Mouse (Mus musculus) gastrocnemius, postnatal 14 days (tissue): ENCODE measurements around the gene Kcnc4. TPM values are rescaled to one million over a fixed set of nuclear protein-coding genes. Genes with fewer than 3 reads are reported as not detected.

Experiments
- DNase-seq: peaks from one replicate; pipeline ENCODE4 v3.0.0; 2021; ENCODE audit warnings: mixed read lengths
- intact Hi-C: fragments of 180-260 bp; cut with DNase I; formaldehyde crosslinking; loops from one replicate; pipeline ENCODE4 v1.15.1; 2025; ENCODE audit warnings: low total_unique reads
- long read RNA-seq, 2 experiments: library from polyadenylated mRNA; stranded (forward); transcript quantifications; one replicate each; pipeline ENCODE4 v2.0.0; 2021
- total RNA-seq, 2 experiments: library from RNA; stranded (reverse); gene quantifications; 2 replicates each; pipeline ENCODE4 v1.2.3; 2021

Gene Kcnc4
- 10 to 100 TPM; 49.3 to 51.9 TPM for total RNA-seq
- long read RNA-seq, experiment 1, transcript Kcnc4-201 (4 exons, 3,667 nt): major isoform, 40 of 94 reads
- long read RNA-seq, experiment 1, partial matches to known transcripts: 10 of 94 reads
- long read RNA-seq, experiment 1, other reads (novel, unspliced or antisense): 44 of 94 reads
- long read RNA-seq, experiment 2, transcript Kcnc4-201 (4 exons, 3,667 nt): major isoform, 38 of 79 reads
- long read RNA-seq, experiment 2, partial matches to known transcripts: 4 of 79 reads
- long read RNA-seq, experiment 2, other reads (novel, unspliced or antisense): 37 of 79 reads

DNA sequence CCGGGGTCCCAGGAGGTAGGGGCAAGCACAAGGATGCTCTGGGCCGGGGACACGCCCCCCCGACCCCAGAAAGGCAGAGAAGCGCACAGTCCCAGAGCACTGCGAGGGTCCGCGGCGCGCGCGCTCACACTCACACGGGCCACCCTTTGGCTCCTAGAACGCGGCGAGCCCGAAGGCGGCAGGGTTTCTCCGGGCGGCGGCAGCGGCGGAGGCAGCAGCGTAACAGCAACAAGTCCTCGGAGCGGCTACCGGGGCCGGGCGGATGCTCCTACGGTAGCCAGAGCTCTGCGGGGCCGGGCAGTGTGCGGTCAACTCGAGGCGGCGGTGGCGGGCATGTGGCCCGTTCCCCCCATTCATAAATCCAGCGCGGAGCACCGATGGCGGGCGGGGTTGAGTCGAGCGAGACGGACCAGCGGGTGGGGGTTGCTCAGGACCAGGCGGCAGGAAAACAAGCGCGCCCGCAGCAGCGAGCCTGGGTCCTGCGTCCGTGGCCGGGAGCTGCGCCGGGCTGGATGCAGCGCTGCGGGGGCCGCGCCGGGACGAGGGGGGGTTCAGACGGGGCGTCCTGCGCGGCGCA, at the start of gene Kcnc4:
Gene Kcnc4, minus strand, starts transcription at position 357 of the 577 bp plus-strand sequence.
- intact Hi-C loops: no loop called here
- DNase-seq: peak; percentile 53

DNA sequence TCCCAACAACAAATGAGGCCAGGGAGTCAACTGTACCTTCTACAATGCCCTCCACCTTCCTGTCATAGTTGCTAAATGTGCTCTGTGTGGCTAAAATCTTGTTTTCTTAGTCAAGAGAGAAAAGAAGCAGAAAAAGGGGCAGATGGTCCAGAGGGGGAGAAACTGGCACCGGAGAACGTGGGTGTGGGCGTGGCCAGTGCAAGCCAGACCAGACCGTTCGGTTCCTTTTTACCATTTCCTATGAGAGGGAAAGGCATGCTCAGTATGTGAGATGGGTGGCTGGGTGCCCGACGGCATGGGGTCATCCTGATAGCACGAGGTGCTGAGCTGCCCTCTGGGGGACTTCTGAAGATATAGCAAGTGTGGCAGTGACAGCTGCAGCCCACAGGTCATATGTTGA, 49.3 kb upstream of the Kcnc4 start:
- intact Hi-C loops: no loop called here

GRCm38 (mm10) chr3:107507966-107508365, 48.6 kb upstream of the Kcnc4 start:
- intact Hi-C loops: no loop called here
- DNase-seq: no peak

More for the DNA sequence above, 49.3 kb upstream of the Kcnc4 start:
- no peak for DNase-seq

GRCm38 (mm10) chr3:107506531-107506930, 47.2 kb upstream of the Kcnc4 start:
- intact Hi-C loops: no loop called here
- DNase-seq: no peak

DNA sequence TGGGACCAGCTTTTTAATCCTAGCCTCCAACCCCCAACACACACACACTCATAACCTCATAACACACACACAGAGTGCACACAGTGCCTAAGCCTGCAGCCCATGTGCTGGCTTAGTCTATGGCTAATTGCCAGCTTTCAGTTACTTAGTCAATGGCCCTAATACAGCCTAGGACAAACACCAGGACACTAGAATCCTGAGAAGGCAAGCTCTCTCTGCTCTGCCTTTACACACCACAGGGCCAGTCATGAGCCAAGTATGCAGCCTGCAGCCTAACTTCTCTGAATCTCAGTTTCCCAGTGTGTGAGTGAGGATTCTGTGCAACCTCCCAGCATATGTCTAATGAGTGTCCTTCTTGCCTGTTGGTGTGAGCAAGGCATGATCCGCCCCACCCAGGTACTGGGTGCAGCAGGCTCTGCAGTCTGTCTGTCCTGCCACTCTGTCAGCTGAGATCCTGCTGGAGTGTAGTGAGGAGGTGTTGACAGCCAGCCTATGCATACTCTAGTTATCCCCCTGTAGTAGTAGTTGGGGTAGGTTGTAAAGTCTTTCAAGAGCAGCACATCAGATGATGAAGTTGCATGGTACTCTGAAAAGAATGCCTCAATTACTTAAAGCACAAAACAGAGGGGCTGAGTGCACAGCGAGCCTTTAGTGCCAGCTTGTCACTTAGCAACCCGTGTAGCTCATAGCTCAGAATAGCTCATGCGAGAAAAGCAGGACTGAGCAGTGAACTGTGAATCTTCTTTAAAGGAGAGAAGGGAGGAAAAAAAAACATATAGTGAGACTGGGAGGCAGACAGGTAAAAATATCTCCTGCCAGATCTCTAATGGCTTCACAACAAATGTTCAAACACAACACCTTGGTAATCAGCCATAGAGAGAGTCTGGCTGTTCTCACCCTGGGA, 46.4 kb upstream of the Kcnc4 start:
- intact Hi-C loops: no loop called here
- no peak for DNase-seq

DNA sequence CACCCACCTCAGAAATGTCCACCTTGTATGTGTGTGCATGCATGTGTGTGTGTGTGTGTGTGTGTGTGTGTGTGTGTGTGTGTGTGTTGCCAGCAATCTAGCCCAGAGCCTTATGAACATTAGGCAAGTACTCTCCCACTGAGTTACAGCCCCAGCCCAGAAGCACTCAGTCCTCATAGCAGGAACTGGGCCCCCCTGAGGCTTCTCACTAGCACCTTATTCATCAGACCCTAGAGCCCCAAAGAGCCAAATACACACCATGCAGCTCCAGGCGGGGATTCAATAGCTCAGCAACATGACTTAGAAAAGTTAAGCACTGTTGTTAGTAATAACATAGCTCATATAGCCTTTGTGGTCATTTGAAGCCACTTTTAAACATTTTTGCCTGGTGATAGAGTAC, 45.2 kb upstream of the Kcnc4 start:
- intact Hi-C loops: no loop called here
- no peak for DNase-seq

DNA sequence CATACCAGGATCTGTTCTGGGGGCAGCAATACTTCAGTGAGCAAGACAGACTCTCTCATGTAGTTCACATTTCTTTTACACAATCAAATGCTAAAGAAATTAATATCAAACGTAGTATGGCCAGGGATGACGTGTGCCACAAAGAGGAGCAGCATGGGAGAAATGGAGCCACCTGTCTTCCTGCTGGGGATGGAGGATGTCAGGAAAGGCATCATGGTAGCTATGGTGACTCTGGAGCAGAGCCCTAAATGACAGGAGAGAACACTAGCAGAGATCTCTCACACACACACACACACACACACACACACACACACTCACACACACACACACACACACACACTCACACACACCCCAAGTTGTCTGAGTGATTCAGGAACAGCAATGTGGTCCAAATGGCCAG, 44.4 kb upstream of the Kcnc4 start:
- intact Hi-C loops: no loop called here
- no peak for DNase-seq

DNA sequence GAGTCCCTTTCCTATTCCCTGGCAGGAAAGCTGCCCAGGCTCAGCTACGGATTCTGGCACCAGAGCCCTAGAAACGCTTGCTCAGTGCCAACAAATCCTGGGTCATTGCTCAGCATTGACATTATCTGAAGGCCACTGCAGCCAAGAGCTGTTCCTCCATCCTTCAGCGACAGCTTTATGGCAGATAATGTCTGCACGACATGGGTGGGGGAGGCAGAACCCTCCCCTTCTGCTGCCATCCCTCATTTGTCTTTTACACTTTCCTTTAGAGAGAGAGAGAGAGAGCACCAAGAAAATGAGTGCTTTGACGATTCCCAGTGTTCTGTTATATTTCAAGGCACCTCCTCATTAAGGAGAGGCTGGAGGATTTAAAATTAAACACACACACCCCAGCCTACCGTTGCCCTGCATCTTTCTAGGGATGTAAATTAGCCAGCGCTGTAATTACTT, 42.4 kb upstream of the Kcnc4 start:
- no peak for DNase-seq
- intact Hi-C loops: no loop called here

GRCm38 (mm10) chr3:107500301-107500700, 40.9 kb upstream of the Kcnc4 start:
- intact Hi-C loops: no loop called here

DNA sequence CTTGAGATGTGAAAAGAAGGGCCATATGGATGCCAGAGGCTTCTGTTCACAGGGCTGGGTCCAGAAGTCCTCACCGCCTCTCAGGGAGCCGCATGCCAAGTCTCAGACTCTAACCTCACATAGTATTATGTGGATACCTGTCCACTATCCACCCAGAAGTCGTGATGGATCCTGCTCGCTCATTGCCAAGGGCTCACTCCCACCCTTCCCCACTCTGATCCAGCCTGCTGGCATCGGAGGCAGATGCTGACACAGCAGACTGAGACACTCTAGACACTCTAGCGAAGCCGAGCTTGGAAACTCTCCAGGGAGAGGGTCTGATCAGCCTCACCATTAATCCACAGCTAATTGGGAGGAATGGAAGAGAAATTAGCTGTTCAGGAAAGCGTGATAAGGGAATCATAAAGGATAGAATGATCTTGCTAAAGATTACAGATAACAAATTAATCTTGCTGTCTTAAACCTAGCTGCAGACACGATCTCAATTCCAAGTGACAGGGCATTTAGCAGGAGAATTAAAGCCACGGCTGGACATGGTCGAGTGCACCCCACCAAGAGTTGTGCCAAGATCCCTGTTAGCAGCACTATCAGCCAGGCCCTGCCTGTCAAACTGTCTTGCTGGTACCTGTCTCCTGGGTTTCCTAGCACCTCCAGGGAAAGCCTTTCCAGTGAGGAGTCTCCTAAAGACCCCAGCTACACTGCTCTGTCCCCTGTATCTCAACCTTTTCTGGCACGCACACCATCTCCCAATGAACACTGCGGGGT, 36.9 kb upstream of the Kcnc4 start:
- DNase-seq: no peak
- intact Hi-C loops: no loop called here

More at GRCm38 (mm10) chr3:107500301-107500700, 40.9 kb upstream of the Kcnc4 start:
- no peak for DNase-seq

- DNase-seq: no peak
- intact Hi-C loops: no loop called here
Observed at GRCm38 (mm10) chr3:107495524-107495923, 36.2 kb upstream of the Kcnc4 start.

GRCm38 (mm10) chr3:107491459-107491858, 32.1 kb upstream of the Kcnc4 start:
- intact Hi-C loops: no loop called here
- peak; percentile 45 for DNase-seq

GRCm38 (mm10) chr3:107488637-107489036, 29.3 kb upstream of the Kcnc4 start:
- no peak for DNase-seq
- intact Hi-C loops: no loop called here

DNA sequence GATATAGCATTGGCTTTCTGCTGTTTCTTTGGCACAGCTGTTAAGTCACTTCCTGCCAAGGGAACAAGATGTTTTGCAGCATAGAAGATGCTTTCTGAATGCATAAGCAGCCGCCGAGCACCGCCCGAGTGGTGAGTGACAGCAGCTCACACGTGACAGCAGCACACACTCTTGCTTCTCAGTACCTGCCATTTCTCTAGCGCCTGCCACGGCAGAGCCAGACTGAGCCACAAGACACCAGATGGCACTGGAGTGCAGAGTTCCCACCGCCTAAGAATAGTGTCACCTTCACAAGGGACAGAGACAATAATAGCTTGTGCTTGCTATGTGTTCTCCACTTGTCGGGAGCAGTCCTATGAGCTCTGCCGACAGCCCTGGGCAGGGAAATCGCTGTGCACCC, 23.9 kb upstream of the Kcnc4 start:
- intact Hi-C loops: no loop called here
- DNase-seq: no peak

DNA sequence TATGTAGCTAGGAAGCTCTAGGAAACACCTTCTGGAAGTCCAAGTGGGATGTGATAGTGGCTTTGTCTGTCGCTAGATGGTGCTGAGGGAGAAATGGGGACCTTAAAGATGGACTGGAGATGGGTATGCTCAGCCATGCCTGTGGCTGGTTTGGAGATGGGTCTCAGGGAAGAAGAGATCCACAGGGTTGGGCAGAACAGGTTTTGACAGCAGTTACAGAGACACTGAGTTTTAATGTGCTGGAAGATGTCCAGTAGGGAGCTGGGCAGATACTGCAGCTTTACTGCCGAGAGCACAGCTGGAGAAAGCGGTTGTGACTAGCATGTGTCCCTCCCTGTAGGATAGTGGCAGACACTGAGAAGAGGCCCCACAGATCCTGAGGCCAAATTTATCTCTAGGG, 21.3 kb upstream of the Kcnc4 start:
- intact Hi-C loops: no loop called here
- no peak for DNase-seq

DNA sequence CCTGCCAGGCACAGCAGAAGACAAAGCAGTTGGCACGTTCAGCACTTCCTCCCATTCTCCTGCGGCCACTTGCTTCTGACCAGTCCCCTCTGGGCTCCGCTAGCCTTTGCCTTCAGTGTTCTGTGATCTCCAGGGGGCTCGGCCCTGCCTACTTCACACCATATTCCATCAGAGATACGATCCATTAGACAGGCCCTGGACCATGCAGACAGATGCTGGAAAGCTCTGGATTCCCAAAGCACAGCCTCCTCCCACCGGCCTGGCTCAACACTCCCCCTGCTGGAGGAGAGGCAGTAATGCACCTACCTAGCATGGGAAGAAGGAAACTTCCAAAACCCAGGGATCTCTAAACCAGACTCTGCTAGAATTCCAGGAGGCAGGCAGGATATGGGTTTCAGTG, 12.8 kb upstream of the Kcnc4 start:
- peak; percentile 56 for DNase-seq
- intact Hi-C loops: loop anchor here (5.0 kb wide), 1 partner anchor 200 kb away; no protein-coding TSS in a partner anchor

DNA sequence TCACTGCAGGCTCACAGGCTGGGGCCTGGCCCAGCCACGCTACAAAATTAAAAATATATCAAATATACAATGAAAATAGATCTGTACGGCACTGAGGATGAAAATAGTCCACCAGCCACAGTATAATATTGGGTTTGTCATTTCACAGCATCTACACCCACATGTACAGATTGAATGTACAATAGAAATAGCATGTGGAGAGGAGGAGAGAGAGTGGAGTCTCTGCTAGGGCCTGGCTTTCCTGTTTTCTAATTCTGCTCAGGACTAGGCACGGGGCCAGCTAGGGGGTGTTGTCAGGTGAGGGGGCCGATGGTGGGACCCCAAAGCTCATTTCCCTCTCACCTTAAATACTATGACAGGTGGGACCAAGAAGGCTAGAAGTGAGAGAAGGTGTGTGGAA, 9.7 kb upstream of the Kcnc4 start:
- intact Hi-C loops: loop anchor here (5.0 kb wide), 1 partner anchor 232 kb away; the partner anchor contains the start of gene Prok1
- DNase-seq: no peak

GRCm38 (mm10) chr3:107468106-107468505, 8.8 kb upstream of the Kcnc4 start:
- no peak for DNase-seq
- intact Hi-C loops: loop anchor here (5.0 kb wide), 1 partner anchor 231 kb away; the partner anchor contains the start of gene Prok1

GRCm38 (mm10) chr3:107466577-107466976, 7.2 kb upstream of the Kcnc4 start:
- intact Hi-C loops: loop anchor here (5.0 kb wide), 1 partner anchor 229 kb away; the partner anchor contains the start of gene Prok1
- peak; percentile 72 for DNase-seq
